Mouse (Mus musculus): ENCODE results near the gene Sh3kbp1.

GRCm38 (mm10) chrX:159678320-159678835 is 51.3 kb downstream of the Sh3kbp1 start:
- no peak for TF ChIP-seq POLR2A (IDR thresholded peaks at IDR 0.05; ENCODE audit: borderline replicate concordance, insufficient read depth, low read length)
- no peak for TF ChIP-seq CTCF (IDR thresholded peaks at IDR 0.05; ENCODE audit: borderline replicate concordance, insufficient read depth, low read depth, low read length)

Data from cerebellum, adult 2 months (tissue).